Mouse (Mus musculus) testis, adult 2 months (tissue): ENCODE data around the gene Cpt1c. TPM values are rescaled to one million over a fixed set of nuclear protein-coding genes. Genes with fewer than 3 reads are reported as not detected.
A peak's percentile ranks its signal among the peaks of the same experiment; 100 is the strongest.

ENCODE experiments used
- H3K27ac ChIP-seq: fragments of 200-500 bp; 2 replicates; pipeline ENCODE4 v1.5.1; 2012; ENCODE audit warnings: low read depth, low read length; ENCODE audit not compliant: control insufficient read depth, insufficient read depth
- H3K27me3 ChIP-seq: fragments of 200-500 bp; 2 replicates; pipeline ENCODE4 v1.6.1; 2012; ENCODE audit warnings: mild to moderate bottlenecking, low read length, moderate library complexity; ENCODE audit not compliant: control insufficient read depth, insufficient read depth
- H3K36me3 ChIP-seq: fragments of 200-500 bp; 2 replicates; pipeline ENCODE4 v1.6.1; 2012; ENCODE audit warnings: mild to moderate bottlenecking, low read length; ENCODE audit not compliant: control insufficient read depth, insufficient read depth
- H3K4me1 ChIP-seq: fragments of 200-500 bp; 2 replicates; pipeline ENCODE4 v1.6.1; 2012; ENCODE audit warnings: low read length; ENCODE audit not compliant: control insufficient read depth, insufficient read depth
- H3K4me3 ChIP-seq: fragments of 200-500 bp; 2 replicates; pipeline ENCODE4 v1.5.1; 2012; ENCODE audit warnings: low read depth, mild to moderate bottlenecking, low read length, moderate library complexity, mixed read lengths; ENCODE audit not compliant: control insufficient read depth
- CTCF ChIP-seq: fragments of 200-500 bp; IDR thresholded peaks from 2 replicates; pipeline ENCODE4 v1.5.1; 2012; ENCODE audit warnings: low read depth, mild to moderate bottlenecking, inconsistent platforms, low read length, moderate library complexity; ENCODE audit not compliant: control insufficient read depth, insufficient read depth, insufficient replicate concordance
- POLR2A ChIP-seq: fragments of 200-500 bp; IDR thresholded peaks from 2 replicates; pipeline ENCODE4 v1.6.1; 2012; ENCODE audit warnings: low read depth, mild to moderate bottlenecking, inconsistent platforms, low read length, moderate library complexity; ENCODE audit not compliant: control insufficient read depth
- polyA plus RNA-seq: library from polyadenylated mRNA; depleted of rRNA; stranded (reverse); fragments of >200 nt; gene quantifications from 2 replicates; pipeline ENCODE4 v1.2.3, GENCODE M21; 2012

Gene Cpt1c
- polyA plus RNA-seq, 1 experiment = 137 TPM

GRCm38 (mm10) chr7:44984833-44985164, 10.1 kb upstream of the Cpt1c start:
- Histone ChIP-seq H3K27ac (no peak overlapping the region), H3K4me3 (no peak overlapping the region), H3K27me3 (no peaks in the 10 kb centered on the region), H3K4me1 (peaks cover 11% of the 10 kb centered on the region), H3K36me3 (no peaks in the 10 kb centered on the region)
- TF ChIP-seq CTCF (no peak), POLR2A (no peak)

GRCm38 (mm10) chr7:44983944-44984832, 9.5 kb upstream of the Cpt1c start:
- no peaks in the 10 kb centered on the region for H3K36me3 ChIP-seq
- TF ChIP-seq POLR2A = no peak
- no peak for TF ChIP-seq CTCF
- H3K27ac ChIP-seq = no peak overlapping the region

DNA sequence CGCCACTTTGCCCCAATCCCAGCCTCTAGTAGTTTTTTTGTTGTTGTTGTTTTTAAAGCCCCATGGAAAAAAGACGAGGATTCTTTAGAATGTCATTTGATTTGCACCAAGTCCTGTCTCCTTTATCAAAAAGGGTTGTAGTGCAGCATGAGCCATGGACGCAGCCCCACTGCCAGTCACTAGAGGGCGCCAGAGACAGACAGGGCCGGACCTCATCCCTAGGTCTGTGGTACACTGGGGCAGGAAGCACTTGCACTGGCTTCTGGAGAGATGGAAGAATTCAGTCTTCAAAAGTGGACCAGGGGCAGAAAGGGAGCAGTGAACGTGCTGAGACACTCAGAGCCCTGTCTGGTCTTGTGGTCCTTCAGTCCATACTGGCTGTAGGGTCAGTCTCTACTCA, 8.4 kb upstream of the Cpt1c start:
- no peak overlapping the region for H3K27ac ChIP-seq
- no peaks in the 10 kb centered on the region for H3K36me3 ChIP-seq

More at GRCm38 (mm10) chr7:44983944-44984832, 9.5 kb upstream of the Cpt1c start:
- H3K27me3 ChIP-seq = no peaks in the 10 kb centered on the region
- no peak overlapping the region for H3K4me3 ChIP-seq
- H3K4me1 ChIP-seq = peaks cover 11% of the 10 kb centered on the region

DNA sequence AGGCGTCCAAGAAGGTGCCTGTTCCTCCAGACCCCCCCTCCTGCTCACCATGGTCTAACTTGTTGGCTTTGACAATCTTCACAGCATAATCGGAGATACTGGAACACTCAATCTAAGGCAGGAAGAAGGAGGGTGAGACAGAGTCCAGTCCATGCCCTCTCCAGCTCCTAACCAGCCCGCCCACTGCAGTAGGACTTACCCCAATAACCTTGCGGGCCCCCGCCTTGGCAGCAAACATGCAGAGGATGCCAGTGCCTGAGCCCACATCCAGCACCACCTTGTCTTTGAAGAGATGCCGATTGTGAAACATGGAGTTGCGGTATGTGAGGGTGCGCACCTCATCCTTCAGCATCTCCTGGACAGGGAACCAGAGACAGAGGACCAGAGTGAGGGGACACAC, 6.9 kb upstream of the Cpt1c start:
- Histone ChIP-seq H3K27me3 (no peaks in the 10 kb centered on the region), H3K4me1 (peaks cover 3% of the 10 kb centered on the region), H3K4me3 (no peak overlapping the region), H3K36me3 (no peaks in the 10 kb centered on the region), H3K27ac (no peak overlapping the region)
- no peak for TF ChIP-seq CTCF
- TF ChIP-seq POLR2A = no peak

More for the DNA sequence above, 8.4 kb upstream of the Cpt1c start:
- no peaks in the 10 kb centered on the region for H3K27me3 ChIP-seq
- TF ChIP-seq CTCF (peak; percentile 95), POLR2A (no peak)
- H3K4me3 ChIP-seq = no peak overlapping the region
- H3K4me1 ChIP-seq = peaks cover 10% of the 10 kb centered on the region

GRCm38 (mm10) chr7:44978300-44978699, 3.6 kb upstream of the Cpt1c start:
- H3K4me1 ChIP-seq = peaks cover 17% of the 10 kb centered on the region
- no peak for TF ChIP-seq CTCF
- H3K27me3 ChIP-seq = no peaks in the 10 kb centered on the region
- H3K36me3 ChIP-seq = no peaks in the 10 kb centered on the region
- no peak overlapping the region for H3K4me3 ChIP-seq
- no peak overlapping the region for H3K27ac ChIP-seq

DNA sequence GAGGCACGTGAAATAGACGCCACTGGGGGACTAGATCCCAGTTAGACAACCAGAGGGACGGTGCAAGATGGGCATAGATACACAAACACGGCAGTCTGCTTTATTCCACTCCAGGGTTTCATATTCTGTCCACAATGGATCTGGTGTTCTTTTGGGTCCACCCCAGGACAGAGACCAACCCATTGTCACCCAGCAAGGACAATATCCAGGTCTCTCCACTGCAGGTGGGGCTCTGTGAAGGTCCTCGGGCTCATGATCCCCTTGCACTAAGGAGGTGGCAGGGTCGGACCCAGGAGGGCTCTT, 417 bp upstream of the Cpt1c start:
- peak overlapping the region; percentile 37; the same call in 1 of the 2 replicates for H3K27ac ChIP-seq
- no peaks in the 10 kb centered on the region for H3K27me3 ChIP-seq
- peaks cover 34% of the 10 kb centered on the region for H3K4me1 ChIP-seq
- no peaks in the 10 kb centered on the region; the same call in 1 of the 2 replicates for H3K36me3 ChIP-seq
- H3K4me3 ChIP-seq = no peak overlapping the region
- TF ChIP-seq CTCF = no peak
- TF ChIP-seq POLR2A = no peak

DNA sequence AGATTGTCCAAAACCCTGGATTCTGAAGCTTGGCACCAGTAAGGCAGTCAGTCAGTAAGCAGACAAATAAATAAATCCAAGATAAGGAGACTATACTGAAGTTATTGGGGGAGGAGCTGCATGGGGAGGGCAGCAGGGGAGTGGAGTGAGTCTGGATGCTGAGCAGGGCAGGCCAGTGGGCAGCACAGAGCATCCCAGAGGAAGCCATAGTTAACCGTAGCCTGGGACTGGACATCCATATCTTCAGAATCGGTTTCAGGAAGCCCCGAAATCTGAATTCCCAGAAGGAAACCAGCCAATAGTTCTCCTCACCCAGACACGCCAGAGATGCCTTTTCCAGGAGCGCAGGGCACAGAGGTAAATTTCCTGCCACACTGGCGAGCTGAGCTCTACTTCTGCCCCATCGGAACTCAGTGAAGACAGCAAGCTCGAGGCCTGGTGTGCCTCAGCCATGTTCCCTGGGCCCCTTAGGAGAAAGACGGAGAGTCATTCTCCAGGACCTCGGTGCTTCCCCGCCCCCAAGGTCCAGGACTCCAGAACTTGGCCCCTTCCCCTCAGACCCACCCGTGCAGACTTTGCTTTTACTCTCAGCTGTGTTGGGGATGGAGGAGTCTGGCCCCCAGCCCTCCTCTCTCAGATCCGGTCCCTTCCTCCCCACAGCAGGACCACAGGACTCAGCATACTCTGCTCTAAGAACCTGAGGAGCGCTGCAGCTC, 1.1 kb downstream of the Cpt1c start:
- Histone ChIP-seq H3K27me3 (no peaks in the 10 kb centered on the region), H3K4me1 (peaks cover 34% of the 10 kb centered on the region), H3K36me3 (no peaks in the 10 kb centered on the region; the same call in 1 of the 2 replicates), H3K4me3 (peak overlapping the region; percentile 84), H3K27ac (no peak overlapping the region)
- no peak for TF ChIP-seq CTCF

DNA sequence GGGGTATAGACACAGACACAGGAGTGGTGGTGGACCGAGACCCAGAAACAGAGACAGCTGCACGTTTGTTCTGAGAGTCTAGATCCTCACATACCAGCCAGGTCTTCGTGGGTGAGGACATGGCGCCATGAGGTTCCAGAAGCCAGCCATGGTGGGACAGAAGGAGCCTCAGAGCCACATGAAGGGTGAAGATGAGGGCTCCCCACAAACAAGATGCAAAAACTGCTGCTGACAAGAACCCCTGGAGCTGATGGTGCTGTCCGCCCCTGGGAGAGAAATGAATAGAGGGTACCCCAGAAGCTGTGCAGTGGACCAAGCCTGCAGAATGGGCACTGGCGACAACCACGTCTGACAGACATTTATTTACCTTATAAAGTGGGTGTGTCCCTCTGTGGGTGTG, 3.5 kb downstream of the Cpt1c start:
- Histone ChIP-seq H3K27me3 (no peaks in the 10 kb centered on the region), H3K4me3 (no peak overlapping the region), H3K27ac (no peak overlapping the region)

More for the DNA sequence above, 3.5 kb downstream of the Cpt1c start:
- TF ChIP-seq POLR2A = no peak
- no peak for TF ChIP-seq CTCF
- Histone ChIP-seq H3K4me1 (peaks cover 34% of the 10 kb centered on the region), H3K36me3 (no peaks in the 10 kb centered on the region; the same call in 1 of the 2 replicates)
